Mouse (Mus musculus) thymus, adult 2 months (tissue): ENCODE data around the gene Abr. TPM values are rescaled to one million over a fixed set of nuclear protein-coding genes. Genes with fewer than 3 reads are reported as not detected.

Experiments
- DNase-seq: peaks from one replicate; pipeline ENCODE4 v3.0.0; 2021
- H3K27ac ChIP-seq: fragments of 200-500 bp; 2 replicates; pipeline ENCODE4 v1.5.1; 2012; ENCODE audit warnings: low read length, control low read depth; ENCODE audit not compliant: control insufficient read depth, insufficient read depth
- H3K27me3 ChIP-seq: fragments of 200-500 bp; 2 replicates; pipeline ENCODE4 v1.6.1; 2012; ENCODE audit warnings: mild to moderate bottlenecking, low read length, moderate library complexity, mixed read lengths; ENCODE audit not compliant: control insufficient read depth, insufficient read depth
- H3K36me3 ChIP-seq: fragments of 200-500 bp; 2 replicates; pipeline ENCODE4 v1.6.1; 2012; ENCODE audit warnings: mild to moderate bottlenecking, low read length, moderate library complexity; ENCODE audit not compliant: control insufficient read depth, insufficient read depth
- H3K4me1 ChIP-seq: fragments of 200-500 bp; replicated peaks from 2 replicates; pipeline ENCODE4 v1.6.1; 2012; ENCODE audit warnings: low read length; ENCODE audit not compliant: control insufficient read depth, insufficient read depth
- H3K4me3 ChIP-seq: fragments of 200-500 bp; 2 replicates; pipeline ENCODE4 v1.5.1; 2012; ENCODE audit warnings: mild to moderate bottlenecking, low read length, control low read depth, moderate library complexity; ENCODE audit not compliant: control insufficient read depth, insufficient read depth
- CTCF ChIP-seq: fragments of 200-500 bp; IDR thresholded peaks from 2 replicates; pipeline ENCODE4 v1.5.1; 2012; ENCODE audit warnings: mild to moderate bottlenecking, control low read depth, low read length, moderate library complexity, borderline replicate concordance; ENCODE audit not compliant: control insufficient read depth, poor library complexity, insufficient read depth; ENCODE audit errors: extremely low read depth
- POLR2A ChIP-seq: fragments of 200-500 bp; IDR thresholded peaks from 2 replicates; pipeline ENCODE4 v1.6.1; 2012; ENCODE audit warnings: mild to moderate bottlenecking, low read length, control low read depth, moderate library complexity; ENCODE audit not compliant: control insufficient read depth, poor library complexity, insufficient read depth; ENCODE audit errors: extremely low read depth
- WGBS: fragments of 180-500 bp; shearing (Covaris S2); methylation state at CpG from one replicate; pipeline ENCODE4 v1.1.7; 2018; 5-methylcytosine and 5-hydroxymethylcytosine counted together
- polyA plus RNA-seq: library from polyadenylated mRNA; depleted of rRNA; stranded (reverse); fragments of >200 nt; gene quantifications from 2 replicates; pipeline ENCODE4 v1.2.3, GENCODE M21; 2012

Gene Abr
- polyA plus RNA-seq, 1 experiment, result 75.0 TPM

DNA sequence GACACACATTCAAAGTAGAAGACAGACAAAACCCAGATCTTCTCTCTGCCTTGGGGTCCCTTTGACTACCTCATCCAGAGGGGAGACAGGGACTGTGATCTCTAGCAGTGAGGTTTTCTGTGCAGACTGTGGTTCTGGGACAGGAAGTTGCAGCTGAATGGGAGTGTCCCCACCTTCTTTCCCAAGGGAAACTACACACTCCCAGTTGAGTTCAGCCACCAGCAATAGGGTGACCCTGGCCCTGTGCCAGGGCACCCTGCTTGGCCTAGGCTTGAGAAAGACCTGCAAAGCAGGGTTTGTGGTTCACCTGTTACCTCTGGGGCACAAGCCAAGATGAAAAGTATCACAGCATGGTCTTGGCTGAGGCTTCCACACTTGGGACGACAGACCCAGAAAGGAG lies 117.0 kb downstream of the Abr start:
- DNase-seq, result no peak
- H3K27ac ChIP-seq, result peak overlapping the region; percentile 25; the same call in 1 of the 2 replicates
- TF ChIP-seq POLR2A (no peak), CTCF (no peak)
- no peak overlapping the region for H3K4me3 ChIP-seq
- no peaks in the 10 kb centered on the region for H3K27me3 ChIP-seq
- 31% methylated on average over 1 of the region's 1 CpGs for WGBS
- H3K4me1 ChIP-seq, result peaks cover 19% of the 10 kb centered on the region
- no peaks in the 10 kb centered on the region for H3K36me3 ChIP-seq

- Histone ChIP-seq H3K4me1 (peaks cover 19% of the 10 kb centered on the region), H3K27me3 (no peaks in the 10 kb centered on the region), H3K4me3 (no peak overlapping the region), H3K36me3 (no peaks in the 10 kb centered on the region), H3K27ac (no peak overlapping the region)
- TF ChIP-seq CTCF (0 out of 2 replicates have a peak, but pooled peaks have one; percentile 25), POLR2A (no peak)
- 41% methylated on average over 5 of the region's 5 CpGs for WGBS
- peak; percentile 19 for DNase-seq
Measured at GRCm38 (mm10) chr11:76504058-76504457, 118.1 kb downstream of the Abr start.

DNA sequence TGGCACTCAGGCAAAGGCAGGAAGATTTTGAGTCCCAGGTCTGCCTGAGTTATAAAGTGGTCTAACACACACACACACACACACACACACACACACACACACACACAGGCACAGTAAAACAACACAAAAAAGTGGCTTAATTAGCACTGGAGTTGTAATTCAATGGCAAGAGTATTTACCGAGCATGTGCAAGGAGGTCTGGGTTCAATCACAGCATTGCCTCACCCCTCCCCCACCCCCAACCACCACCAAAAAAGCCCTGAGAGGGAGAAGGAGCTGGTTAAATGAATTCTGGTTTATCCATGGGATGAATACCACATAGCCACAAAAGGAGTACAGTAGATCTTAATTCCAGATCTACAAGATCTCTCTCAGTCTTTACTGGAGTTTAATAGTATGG lies 122.1 kb downstream of the Abr start:
- no peak for TF ChIP-seq CTCF
- no peak for TF ChIP-seq POLR2A
- H3K27me3 ChIP-seq, result no peaks in the 10 kb centered on the region

GRCm38 (mm10) chr11:76499564-76499963 lies 122.5 kb downstream of the Abr start:
- WGBS, result 98% methylated on average over 7 of the region's 7 CpGs
- Histone ChIP-seq H3K4me1 (peaks cover 39% of the 10 kb centered on the region), H3K36me3 (no peaks in the 10 kb centered on the region), H3K27me3 (no peaks in the 10 kb centered on the region), H3K27ac (no peak overlapping the region), H3K4me3 (no peak overlapping the region)
- no peak for DNase-seq
- TF ChIP-seq POLR2A (no peak), CTCF (no peak)

More for the DNA sequence above, 122.1 kb downstream of the Abr start:
- WGBS, result 73% methylated on average over 1 of the region's 1 CpGs
- Histone ChIP-seq H3K27ac (no peak overlapping the region), H3K4me1 (peaks cover 43% of the 10 kb centered on the region), H3K4me3 (no peak overlapping the region), H3K36me3 (no peaks in the 10 kb centered on the region)
- no peak for DNase-seq

DNA sequence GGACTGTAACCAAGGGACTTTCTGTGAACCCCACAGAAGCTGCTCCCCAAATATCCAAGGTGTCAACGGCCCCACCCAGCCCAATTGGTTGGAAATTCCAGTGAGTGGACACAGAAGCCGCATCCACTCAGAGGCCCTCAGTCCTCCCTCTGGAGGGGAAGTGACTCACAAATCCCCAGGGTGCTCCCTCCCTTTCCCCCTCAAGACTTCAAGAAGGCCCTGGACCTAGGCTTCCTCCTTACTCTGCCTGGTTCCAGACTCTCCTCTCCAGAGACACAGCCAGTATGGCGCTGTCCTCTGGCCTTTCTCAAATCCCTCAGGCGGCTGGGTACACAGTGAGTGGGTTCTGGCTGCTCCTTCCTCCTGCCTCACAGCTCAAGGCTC lies 124.4 kb downstream of the Abr start:
- Histone ChIP-seq H3K4me1 (peaks cover 43% of the 10 kb centered on the region), H3K27ac (peak overlapping the region; percentile 76), H3K4me3 (no peak overlapping the region), H3K36me3 (no peaks in the 10 kb centered on the region), H3K27me3 (no peaks in the 10 kb centered on the region)
- WGBS, result 80% methylated on average over 4 of the region's 4 CpGs
- DNase-seq, result no peak
- TF ChIP-seq POLR2A (no peak), CTCF (no peak)

DNA sequence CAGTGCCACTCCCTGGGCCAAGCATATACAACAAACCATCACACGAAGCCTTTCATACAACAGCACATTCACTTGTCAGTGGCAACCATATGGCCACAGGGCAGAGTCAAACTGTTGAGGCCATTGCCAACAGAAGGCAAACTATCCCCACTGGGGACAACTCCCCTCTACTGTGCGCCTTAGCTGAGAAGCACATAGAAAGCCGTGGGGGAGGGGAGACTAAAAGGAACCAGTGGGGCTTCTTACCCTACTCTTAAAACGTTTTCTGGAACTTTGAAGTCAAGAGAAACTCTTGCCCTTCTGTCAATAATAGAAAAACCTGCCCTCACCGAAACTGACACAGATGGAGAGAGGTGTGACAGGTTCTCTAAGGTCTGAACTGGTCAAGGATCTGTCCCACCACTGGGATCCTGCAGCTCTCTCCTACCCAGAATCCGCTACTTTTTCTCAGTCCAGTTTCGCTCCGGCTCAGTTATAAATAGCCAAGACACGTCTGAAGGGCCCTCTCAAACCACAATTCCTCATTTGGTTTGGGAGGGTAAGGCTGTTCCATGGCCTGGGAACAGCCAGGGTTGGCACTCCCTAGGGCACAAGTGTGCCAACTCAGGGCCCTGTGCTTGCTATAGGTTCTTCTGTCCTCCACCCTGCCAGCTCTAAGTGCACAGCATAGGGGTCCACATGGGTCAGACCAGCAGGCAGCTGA lies 124.9 kb downstream of the Abr start:
- 50% methylated on average over 9 of the region's 9 CpGs for WGBS
- H3K27ac ChIP-seq, result peak overlapping the region; percentile 76

DNA sequence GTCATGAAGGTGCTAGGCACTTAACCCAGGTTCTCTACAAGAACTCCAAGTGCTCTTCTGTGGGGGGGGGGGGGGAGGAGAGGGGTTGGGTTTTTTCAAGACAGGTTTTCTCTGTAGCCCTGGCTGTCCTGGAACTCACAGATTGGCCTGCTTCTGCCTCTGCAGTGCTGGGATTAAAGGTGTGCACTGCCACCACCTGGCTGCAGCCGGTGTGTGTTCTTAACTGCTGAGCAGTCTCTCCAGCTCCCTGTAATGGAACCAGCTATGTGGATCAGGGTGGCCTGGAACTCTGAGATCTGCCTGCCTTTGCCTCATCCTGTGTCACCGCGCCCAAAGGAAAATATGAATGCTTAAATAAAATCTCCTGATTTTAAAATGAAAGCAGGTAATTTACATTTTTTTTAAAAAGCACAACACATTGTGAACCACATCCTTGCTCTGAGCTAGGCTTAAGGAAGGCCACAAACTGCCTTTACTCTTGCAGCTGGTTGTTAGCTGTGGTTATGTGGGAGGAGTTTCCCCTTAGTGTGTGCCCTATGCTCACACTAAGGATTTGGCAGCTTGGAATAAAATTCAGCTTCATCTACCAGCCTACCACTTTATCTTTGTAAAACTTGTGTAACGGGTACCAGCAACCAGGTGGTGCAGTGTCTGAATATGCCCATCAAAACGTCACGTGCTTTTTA lies 125.9 kb downstream of the Abr start:
- no peaks in the 10 kb centered on the region for H3K36me3 ChIP-seq
- TF ChIP-seq CTCF (peak; percentile 73; the same call in 1 of the 2 replicates), POLR2A (no peak)
- no peak overlapping the region for H3K4me3 ChIP-seq
- H3K4me1 ChIP-seq, result peaks cover 53% of the 10 kb centered on the region
- WGBS, result 7% methylated on average over 6 of the region's 6 CpGs
- H3K27ac ChIP-seq, result peak overlapping the region; percentile 94
- H3K27me3 ChIP-seq, result no peaks in the 10 kb centered on the region
- DNase-seq, result peak; percentile 66

More for the DNA sequence above, 124.9 kb downstream of the Abr start:
- peaks cover 49% of the 10 kb centered on the region for H3K4me1 ChIP-seq
- TF ChIP-seq POLR2A, result no peak
- no peak for TF ChIP-seq CTCF
- H3K27me3 ChIP-seq, result no peaks in the 10 kb centered on the region
- DNase-seq, result peak; percentile 35
- H3K36me3 ChIP-seq, result no peaks in the 10 kb centered on the region
- no peak overlapping the region for H3K4me3 ChIP-seq
